Mouse (Mus musculus) testis, adult 2 months (tissue): Measurements from ENCODE around the gene Nid1.

Experiments
- CTCF ChIP-seq: fragments of 200-500 bp; IDR thresholded peaks from 2 replicates; pipeline ENCODE4 v1.5.1; 2012; ENCODE audit warnings: low read depth, mild to moderate bottlenecking, inconsistent platforms, low read length, moderate library complexity; ENCODE audit not compliant: control insufficient read depth, insufficient read depth, insufficient replicate concordance
- POLR2A ChIP-seq: fragments of 200-500 bp; IDR thresholded peaks from 2 replicates; pipeline ENCODE4 v1.6.1; 2012; ENCODE audit warnings: low read depth, mild to moderate bottlenecking, inconsistent platforms, low read length, moderate library complexity; ENCODE audit not compliant: control insufficient read depth

DNA sequence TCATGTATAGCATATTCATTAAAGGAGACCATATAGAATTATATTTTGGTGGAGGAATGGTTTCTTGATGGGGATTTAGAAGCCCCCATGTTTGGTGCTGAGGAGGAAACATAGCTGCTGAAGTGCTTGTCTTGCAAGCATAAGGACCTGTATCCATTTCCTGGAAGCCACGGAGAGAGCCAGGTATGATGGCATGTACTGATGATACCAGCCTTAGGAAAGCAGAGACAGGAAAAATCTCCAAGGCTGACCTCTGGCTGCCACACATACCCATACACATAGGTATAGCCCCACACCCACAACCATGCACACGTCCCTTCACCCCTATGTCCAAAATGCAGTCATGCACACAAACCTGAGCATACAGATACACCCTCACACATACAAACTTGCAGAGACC lies 39.2 kb downstream of the Nid1 start:
- TF ChIP-seq POLR2A (no peak), CTCF (no peak)
